Mouse (Mus musculus) hindbrain, embryonic 13.5 days (tissue): Measurements from ENCODE around the gene Csrnp2. TPM values are rescaled to one million over a fixed set of nuclear protein-coding genes. Genes with fewer than 3 reads are reported as not detected.

Experiments
- ATAC-seq: fragments of 200-750 bp; cut with Nextera tagmentation; 2 replicates; pipeline ENCODE4 v1.8.0; 2017; ENCODE audit warnings: moderate TSS enrichment; ENCODE audit not compliant: low FRiP score
- H3K27ac ChIP-seq: fragments of 300-500 bp; sonication (generic); 2 replicates; pipeline ENCODE4 v1.5.1; 2015; ENCODE audit warnings: inconsistent platforms, mild to moderate bottlenecking, moderate library complexity
- H3K27me3 ChIP-seq: fragments of 300-500 bp; sonication (generic); 2 replicates; pipeline ENCODE4 v1.6.1; 2015; ENCODE audit warnings: mild to moderate bottlenecking, inconsistent platforms
- H3K36me3 ChIP-seq: fragments of 300-500 bp; sonication (generic); 2 replicates; pipeline ENCODE4 v1.6.1; 2015; ENCODE audit warnings: mild to moderate bottlenecking, inconsistent platforms
- H3K4me1 ChIP-seq: fragments of 300-500 bp; sonication (generic); replicated peaks from 2 replicates; pipeline ENCODE4 v1.6.1; 2015; ENCODE audit warnings: inconsistent platforms
- H3K4me2 ChIP-seq: fragments of 300-500 bp; sonication (generic); 2 replicates; pipeline ENCODE4 v1.6.1; 2015; ENCODE audit warnings: inconsistent platforms, mild to moderate bottlenecking, moderate library complexity
- H3K4me3 ChIP-seq: fragments of 300-500 bp; sonication (generic); 2 replicates; pipeline ENCODE4 v1.5.1; 2015; ENCODE audit warnings: mild to moderate bottlenecking, inconsistent platforms
- H3K9ac ChIP-seq: fragments of 300-500 bp; sonication (generic); 2 replicates; pipeline ENCODE4 v1.6.1; 2015; ENCODE audit warnings: mild to moderate bottlenecking, inconsistent platforms
- H3K9me3 ChIP-seq: fragments of 300-500 bp; sonication (generic); 2 replicates; pipeline ENCODE4 v1.6.1; 2016; ENCODE audit warnings: inconsistent platforms
- WGBS: fragments of 180-500 bp; shearing (Covaris S2); methylation state at CpG from one replicate; pipeline ENCODE4 v1.1.7; 2015; 5-methylcytosine and 5-hydroxymethylcytosine counted together
- polyA plus RNA-seq: library from polyadenylated mRNA; unstranded; fragments of >200 nt; fragmentation: Nextera tagmentation; extraction: Ambion mirVana; gene quantifications from 2 replicates; pipeline ENCODE4 v1.2.1, GENCODE M21; 2015

Csrnp2 gene
- polyA plus RNA-seq, 1 experiment from 2014 or later = 43.2 TPM

GRCm38 (mm10) chr15:100452486-100452885, 42.8 kb downstream of the Csrnp2 start:
- Histone ChIP-seq H3K9me3 (no peaks in the 10 kb centered on the region), H3K27ac (no peak overlapping the region), H3K27me3 (0 out of 2 replicates have a peak, but pooled peaks cover 3% of the 10 kb centered on the region), H3K36me3 (no peaks in the 10 kb centered on the region), H3K9ac (no peak overlapping the region), H3K4me1 (peaks cover 4% of the 10 kb centered on the region; the same call in 1 of the 2 replicates), H3K4me3 (no peak overlapping the region), H3K4me2 (no peak overlapping the region)
- ATAC-seq = no peak
- 80% methylated on average over 11 of the region's 11 CpGs for WGBS

DNA sequence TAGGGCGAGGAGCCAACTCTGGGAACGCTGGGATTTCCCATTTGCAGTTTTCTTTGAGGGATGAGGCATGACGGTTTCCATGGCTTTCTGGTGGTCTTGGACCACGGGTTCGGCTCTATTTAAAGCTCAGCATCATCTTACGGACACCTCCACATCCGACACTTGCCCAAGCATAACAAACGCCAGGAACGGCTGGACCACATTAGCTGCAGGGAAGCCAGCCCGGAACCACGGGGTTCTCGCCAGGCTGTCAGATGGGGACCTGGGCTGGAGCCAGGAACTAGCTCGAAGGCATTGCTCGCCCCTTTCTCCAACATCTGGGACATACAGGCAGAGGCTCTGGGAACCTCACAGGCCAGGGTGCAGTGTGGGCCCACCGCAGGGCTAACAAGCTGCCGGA, 44.0 kb downstream of the Csrnp2 start:
- WGBS = 68% methylated on average over 16 of the region's 16 CpGs
- Histone ChIP-seq H3K4me1 (no peaks in the 10 kb centered on the region; the same call in 1 of the 2 replicates), H3K9ac (no peak overlapping the region), H3K27me3 (no peaks in the 10 kb centered on the region), H3K4me2 (no peak overlapping the region), H3K4me3 (no peak overlapping the region), H3K36me3 (no peaks in the 10 kb centered on the region), H3K9me3 (no peaks in the 10 kb centered on the region), H3K27ac (0 out of 2 replicates have a peak overlapping the region, but pooled peaks have one; percentile 30)
- no peak for ATAC-seq

- no peaks in the 10 kb centered on the region for H3K36me3 ChIP-seq
- WGBS = 90% methylated on average over 3 of the region's 3 CpGs
Measured at GRCm38 (mm10) chr15:100449495-100449894, 45.8 kb downstream of the Csrnp2 start.

GRCm38 (mm10) chr15:100448572-100448971, 46.7 kb downstream of the Csrnp2 start:
- Histone ChIP-seq H3K27me3 (no peaks in the 10 kb centered on the region), H3K9ac (no peak overlapping the region), H3K36me3 (no peaks in the 10 kb centered on the region), H3K4me2 (no peak overlapping the region), H3K4me3 (no peak overlapping the region), H3K9me3 (no peaks in the 10 kb centered on the region), H3K4me1 (peaks cover 6% of the 10 kb centered on the region), H3K27ac (no peak overlapping the region)
- ATAC-seq = no peak
- WGBS = 78% methylated on average over 4 of the region's 4 CpGs

More at GRCm38 (mm10) chr15:100449495-100449894, 45.8 kb downstream of the Csrnp2 start:
- H3K4me1 ChIP-seq = no peaks in the 10 kb centered on the region; the same call in 1 of the 2 replicates
- H3K4me3 ChIP-seq = no peak overlapping the region
- H3K9ac ChIP-seq = no peak overlapping the region
- no peak overlapping the region for H3K27ac ChIP-seq
- H3K4me2 ChIP-seq = no peak overlapping the region
- ATAC-seq = no peak
- no peaks in the 10 kb centered on the region for H3K27me3 ChIP-seq
- H3K9me3 ChIP-seq = no peaks in the 10 kb centered on the region

- no peak overlapping the region for H3K4me3 ChIP-seq
- H3K4me2 ChIP-seq = no peak overlapping the region
- 90% methylated on average over 2 of the region's 2 CpGs for WGBS
- no peaks in the 10 kb centered on the region for H3K9me3 ChIP-seq
- no peak overlapping the region for H3K9ac ChIP-seq
- H3K27ac ChIP-seq = no peak overlapping the region
- H3K27me3 ChIP-seq = no peaks in the 10 kb centered on the region
- H3K36me3 ChIP-seq = no peaks in the 10 kb centered on the region
- no peak for ATAC-seq
- H3K4me1 ChIP-seq = peaks cover 6% of the 10 kb centered on the region
Measured at GRCm38 (mm10) chr15:100446887-100447286, 48.4 kb downstream of the Csrnp2 start.

DNA sequence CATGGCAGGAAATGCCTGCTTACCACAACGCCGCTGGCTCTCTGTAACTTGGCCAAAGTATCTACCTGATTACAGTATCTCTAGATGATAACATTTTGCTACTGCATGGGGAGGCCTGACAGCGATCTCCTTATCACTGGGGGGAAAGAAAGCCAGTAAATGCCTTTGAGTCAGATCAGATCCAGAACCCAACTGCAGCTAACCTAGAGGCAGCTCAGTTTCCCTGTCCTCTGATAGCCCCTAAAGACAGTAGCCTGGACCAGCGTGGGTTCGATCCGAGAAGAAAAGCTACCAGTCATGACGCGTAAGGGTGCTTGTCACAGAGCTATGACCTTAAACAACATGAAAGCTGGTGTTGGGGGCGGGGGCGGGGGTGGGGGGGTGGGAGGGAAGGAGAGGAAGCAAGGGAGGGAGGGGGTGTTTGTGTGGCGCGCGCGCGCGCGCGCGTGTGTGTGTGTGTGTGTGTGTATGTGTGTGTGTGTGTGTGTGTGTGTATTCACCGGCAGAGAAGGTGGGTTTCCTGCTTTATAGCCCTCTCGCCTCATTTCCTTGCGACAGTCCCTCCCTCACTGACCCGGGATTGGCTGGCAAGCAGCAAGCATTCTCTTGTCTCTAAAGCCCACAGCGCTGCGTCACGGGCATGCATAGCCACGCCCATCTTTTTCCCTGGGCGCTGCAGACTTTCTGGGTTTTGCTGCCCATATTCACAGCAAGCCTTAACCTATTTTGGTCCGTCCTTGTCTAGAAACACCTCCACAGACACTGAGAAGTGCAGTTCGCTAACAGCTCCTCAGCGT, 52.0 kb downstream of the Csrnp2 start:
- 9% methylated on average over 19 of the region's 31 CpGs for WGBS
- peak; percentile 98 for ATAC-seq
- no peaks in the 10 kb centered on the region for H3K9me3 ChIP-seq

GRCm38 (mm10) chr15:100436518-100436917, 58.8 kb downstream of the Csrnp2 start:
- Histone ChIP-seq H3K9ac (no peak overlapping the region), H3K27ac (no peak overlapping the region), H3K4me1 (no peaks in the 10 kb centered on the region), H3K36me3 (no peaks in the 10 kb centered on the region), H3K27me3 (no peaks in the 10 kb centered on the region), H3K9me3 (no peaks in the 10 kb centered on the region), H3K4me2 (no peak overlapping the region), H3K4me3 (no peak overlapping the region)
- 70% methylated on average over 10 of the region's 10 CpGs for WGBS
- no peak for ATAC-seq

More for the DNA sequence above, 52.0 kb downstream of the Csrnp2 start:
- Histone ChIP-seq H3K9ac (peak overlapping the region; percentile 71), H3K27ac (peak overlapping the region; percentile 89), H3K27me3 (no peaks in the 10 kb centered on the region), H3K36me3 (no peaks in the 10 kb centered on the region), H3K4me2 (peak overlapping the region; percentile 65), H3K4me3 (peak overlapping the region; percentile 41), H3K4me1 (peaks cover 6% of the 10 kb centered on the region)

- Histone ChIP-seq H3K36me3 (no peaks in the 10 kb centered on the region), H3K4me1 (no peaks in the 10 kb centered on the region), H3K27me3 (no peaks in the 10 kb centered on the region), H3K27ac (no peak overlapping the region), H3K9me3 (no peaks in the 10 kb centered on the region), H3K9ac (no peak overlapping the region), H3K4me2 (no peak overlapping the region), H3K4me3 (no peak overlapping the region)
- no peak for ATAC-seq
- 91% methylated on average over 4 of the region's 4 CpGs for WGBS
Measured at GRCm38 (mm10) chr15:100436112-100436511, 59.2 kb downstream of the Csrnp2 start.

DNA sequence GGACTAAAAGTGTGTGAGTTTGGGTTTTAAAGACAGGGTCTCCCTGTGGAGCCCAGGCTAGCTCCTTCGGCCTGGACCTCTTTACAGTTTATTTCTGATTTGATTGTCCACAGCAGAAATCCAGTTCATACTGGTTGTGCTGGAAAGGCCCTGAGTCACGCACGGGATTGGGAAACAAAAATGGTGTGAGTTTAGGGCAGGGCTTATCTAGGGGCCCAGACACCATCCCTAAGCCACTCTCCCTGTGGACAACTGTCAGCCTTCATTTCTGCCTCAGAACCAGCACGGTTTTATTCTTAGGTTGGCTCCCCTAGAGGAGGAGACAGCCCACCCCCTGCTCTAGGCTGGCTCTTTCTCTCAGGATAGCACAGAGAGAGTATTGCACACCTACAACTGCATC, 62.1 kb downstream of the Csrnp2 start:
- Histone ChIP-seq H3K4me1 (no peaks in the 10 kb centered on the region; the same call in 1 of the 2 replicates), H3K36me3 (no peaks in the 10 kb centered on the region), H3K4me3 (no peak overlapping the region), H3K9me3 (no peaks in the 10 kb centered on the region), H3K27me3 (no peaks in the 10 kb centered on the region), H3K4me2 (no peak overlapping the region), H3K27ac (no peak overlapping the region), H3K9ac (no peak overlapping the region)
- 69% methylated on average over 4 of the region's 4 CpGs for WGBS
- ATAC-seq = no peak

GRCm38 (mm10) chr15:100429959-100430565, 65.2 kb downstream of the Csrnp2 start:
- ATAC-seq = no peak

More at GRCm38 (mm10) chr15:100429959-100430565, 65.2 kb downstream of the Csrnp2 start:
- H3K27ac ChIP-seq = 0 out of 2 replicates have a peak overlapping the region, but pooled peaks have one; percentile 30
- no peak overlapping the region for H3K9ac ChIP-seq
- H3K36me3 ChIP-seq = no peaks in the 10 kb centered on the region
- no peak overlapping the region for H3K4me3 ChIP-seq
- 77% methylated on average over 11 of the region's 11 CpGs for WGBS
- no peak overlapping the region for H3K4me2 ChIP-seq
- no peaks in the 10 kb centered on the region for H3K9me3 ChIP-seq
- peaks cover 16% of the 10 kb centered on the region for H3K27me3 ChIP-seq
- no peaks in the 10 kb centered on the region; the same call in 1 of the 2 replicates for H3K4me1 ChIP-seq
